Mouse (Mus musculus): ENCODE results near the gene Rpl3. TPM values are rescaled to one million over a fixed set of nuclear protein-coding genes. Genes with fewer than 3 reads are reported as not detected.

The Rpl3 gene
- total RNA-seq, 2 experiments from 2014 or later = 526 to 554 TPM

- DNase-seq (ENCODE audit: low spot score in 2 of 2) = no peak
These were observed 19.7 kb downstream of the Rpl3 start for GRCm38 (mm10) chr15:80071951-80072437.

- no peak for DNase-seq (ENCODE audit: low spot score in 2 of 2)
These were observed 21.5 kb downstream of the Rpl3 start for GRCm38 (mm10) chr15:80070095-80070644.

DNA sequence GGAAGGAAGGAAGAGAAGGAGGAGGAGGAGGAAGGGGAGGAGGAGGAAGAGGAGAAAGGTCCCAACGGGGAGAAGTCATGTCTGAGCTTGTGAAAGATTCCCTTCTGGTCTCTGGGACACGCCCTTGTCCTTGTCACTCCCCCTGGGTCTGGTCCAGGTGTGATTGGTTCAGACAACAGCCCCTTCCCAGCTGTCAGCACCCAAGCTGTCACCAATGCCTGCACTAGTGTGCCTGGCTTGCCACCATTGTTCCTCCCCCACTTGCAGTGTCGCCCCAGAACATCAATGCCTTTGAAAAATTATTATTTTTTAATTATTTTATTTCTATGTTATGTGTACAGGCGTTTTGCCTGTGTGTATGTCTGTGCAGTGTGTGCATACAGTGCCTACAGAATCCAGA, 22.5 kb downstream of the Rpl3 start:
- no peak for DNase-seq (ENCODE audit: low spot score in 2 of 2)

- DNase-seq (ENCODE audit: low spot score in 2 of 2) = no peak
These were observed 25.1 kb downstream of the Rpl3 start for GRCm38 (mm10) chr15:80066538-80066937.

DNA sequence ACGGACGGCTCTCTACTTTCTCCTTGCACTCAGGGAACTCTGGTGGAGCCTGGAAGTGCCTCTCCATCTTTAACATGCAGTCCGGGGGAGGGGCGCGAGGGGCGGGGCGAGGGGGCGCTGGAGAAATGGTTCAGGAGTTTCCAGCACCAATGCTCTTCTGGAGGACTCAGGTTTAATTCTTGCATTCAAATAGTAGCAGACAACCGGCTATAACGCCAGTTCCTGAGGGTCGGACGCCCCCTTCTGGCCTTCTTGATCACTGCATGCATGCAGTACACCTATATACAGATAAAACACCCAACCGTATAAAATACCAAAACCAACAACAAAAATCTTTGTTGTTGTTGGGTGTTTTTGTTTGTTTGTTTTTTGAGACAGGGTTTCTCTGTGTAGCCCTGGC, 26.3 kb downstream of the Rpl3 start:
- DNase-seq (ENCODE audit: low spot score in 2 of 2) = no peak

- no peak for DNase-seq (ENCODE audit: low spot score in 2 of 2)
These were observed 26.7 kb downstream of the Rpl3 start for GRCm38 (mm10) chr15:80064965-80065364.

DNA sequence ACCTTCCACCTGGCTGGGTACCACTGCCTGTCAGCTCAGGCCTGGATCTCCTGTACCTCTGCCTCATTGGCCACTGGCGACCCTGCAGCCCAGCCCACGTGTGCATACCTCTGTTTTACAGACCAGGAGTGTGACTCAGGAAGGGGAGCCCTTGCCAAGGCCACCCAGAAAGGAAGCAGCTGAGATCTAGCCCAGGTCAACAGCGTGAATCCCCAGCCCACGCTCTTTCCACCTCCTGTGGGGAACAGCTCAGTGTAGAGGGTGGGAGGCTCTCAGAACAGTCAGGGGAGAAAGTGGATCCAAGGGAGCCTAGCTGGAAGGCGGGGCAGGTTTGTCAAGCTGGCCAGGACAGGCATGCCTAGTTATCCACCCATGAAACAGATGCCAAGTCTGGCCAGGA, 28.8 kb downstream of the Rpl3 start:
- DNase-seq (ENCODE audit: low spot score in 2 of 2) = no peak

DNA sequence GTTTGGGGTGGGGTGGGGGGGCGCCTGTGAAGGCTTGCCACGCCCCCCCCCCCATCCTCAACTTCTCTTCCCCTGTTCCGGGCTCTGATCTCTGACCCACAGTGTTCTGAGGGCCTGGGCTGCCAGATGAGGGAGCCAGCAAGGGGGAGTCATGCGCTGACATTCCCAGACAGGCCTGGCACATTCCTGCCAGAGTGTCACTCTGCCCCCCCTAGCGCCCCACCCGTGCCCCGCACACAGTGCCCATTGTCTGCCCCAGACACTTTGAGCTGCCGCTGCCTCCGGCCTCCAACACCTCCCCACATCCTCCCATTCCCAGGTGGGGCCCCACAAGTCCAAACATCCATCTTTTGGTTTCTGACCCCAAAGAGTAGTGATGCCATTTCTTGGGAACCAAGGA, 29.3 kb downstream of the Rpl3 start:
- DNase-seq (ENCODE audit: low spot score in 2 of 2) = no peak

DNA sequence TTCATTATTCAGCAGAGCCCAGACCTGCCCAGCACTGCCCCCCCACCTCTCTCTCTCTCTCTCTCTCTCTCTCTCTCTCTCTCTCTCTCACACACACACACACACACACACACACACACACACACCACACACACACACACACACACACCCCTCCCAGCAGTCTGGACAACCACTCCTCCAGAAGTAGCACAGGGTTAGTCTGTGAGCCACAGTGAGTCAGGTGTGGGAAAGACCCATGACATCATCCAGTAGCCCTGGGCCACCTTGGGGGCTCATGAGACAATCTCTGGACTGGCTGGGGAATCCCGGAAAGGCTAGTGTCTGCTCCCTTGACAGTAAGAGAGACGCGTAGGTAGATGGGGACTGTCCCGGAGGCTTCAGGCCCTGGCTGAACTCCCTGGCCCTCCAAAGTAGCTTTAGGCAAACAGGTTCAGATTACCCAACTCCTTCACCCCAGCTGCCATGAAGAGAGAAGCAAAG, 30.6 kb downstream of the Rpl3 start:
- no peak for DNase-seq (ENCODE audit: low spot score in 2 of 2)

- no peak for DNase-seq (ENCODE audit: low spot score in 2 of 2)
These were observed 31.2 kb downstream of the Rpl3 start for GRCm38 (mm10) chr15:80060356-80061070.

DNA sequence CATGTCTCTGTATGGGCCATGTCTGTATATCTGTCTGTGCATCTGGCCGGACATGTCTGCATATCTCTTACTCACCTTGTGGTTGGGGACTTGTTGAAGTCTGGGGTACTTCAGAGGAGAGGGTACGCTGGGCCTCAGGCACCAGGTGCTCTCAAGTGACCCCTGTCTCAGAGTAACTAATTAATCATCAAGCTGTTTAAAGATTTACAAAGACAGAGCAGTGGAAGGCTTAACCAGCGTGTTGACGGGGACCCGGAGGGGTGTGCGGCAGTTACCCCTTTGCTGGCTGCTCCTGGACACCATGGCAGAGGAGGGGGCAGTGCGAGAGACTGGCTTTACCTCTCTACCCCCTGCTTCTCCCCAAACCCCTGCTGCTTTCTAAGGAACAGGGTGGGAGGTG, 32.1 kb downstream of the Rpl3 start:
- DNase-seq (ENCODE audit: low spot score in 2 of 2) = no peak

- DNase-seq (ENCODE audit: low spot score in 2 of 2) = no peak
These were observed 33.5 kb downstream of the Rpl3 start for GRCm38 (mm10) chr15:80058151-80058550.

- DNase-seq (ENCODE audit: low spot score in 2 of 2) = no peak
These were observed 37.5 kb downstream of the Rpl3 start for GRCm38 (mm10) chr15:80054034-80054710.

DNA sequence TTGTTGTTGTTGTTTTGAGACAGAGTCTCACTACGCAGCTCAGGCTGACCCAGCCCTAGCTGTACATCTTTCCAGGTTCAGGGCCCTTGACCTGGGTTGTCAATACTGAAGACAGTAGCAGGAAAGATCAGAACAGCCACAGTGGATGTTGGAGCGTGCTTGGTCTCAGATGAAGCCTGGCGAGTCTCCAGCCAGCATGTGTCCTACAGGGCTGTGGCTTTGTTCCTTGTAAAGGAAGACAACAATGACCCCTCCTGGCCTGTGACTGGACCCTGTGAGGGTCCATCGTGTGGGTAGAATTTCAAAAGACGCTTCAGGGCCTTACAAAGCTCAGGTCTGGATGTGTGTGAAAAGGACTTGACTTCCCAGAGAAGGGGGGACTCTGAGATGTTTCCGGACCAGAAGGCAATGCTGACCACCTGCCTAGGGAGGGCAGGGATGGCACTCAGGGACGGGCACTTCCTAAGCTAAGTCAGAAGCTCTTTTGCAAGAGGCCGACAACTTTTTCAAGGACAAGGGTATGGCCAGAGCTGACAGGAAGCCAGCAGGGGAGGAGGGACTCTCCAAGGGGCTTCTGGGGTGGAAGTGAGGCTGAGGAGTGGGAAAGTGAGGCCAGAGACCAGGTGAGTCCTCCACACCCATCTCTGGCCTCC, 38.2 kb downstream of the Rpl3 start:
- no peak for DNase-seq (ENCODE audit: low spot score in 2 of 2)

DNA sequence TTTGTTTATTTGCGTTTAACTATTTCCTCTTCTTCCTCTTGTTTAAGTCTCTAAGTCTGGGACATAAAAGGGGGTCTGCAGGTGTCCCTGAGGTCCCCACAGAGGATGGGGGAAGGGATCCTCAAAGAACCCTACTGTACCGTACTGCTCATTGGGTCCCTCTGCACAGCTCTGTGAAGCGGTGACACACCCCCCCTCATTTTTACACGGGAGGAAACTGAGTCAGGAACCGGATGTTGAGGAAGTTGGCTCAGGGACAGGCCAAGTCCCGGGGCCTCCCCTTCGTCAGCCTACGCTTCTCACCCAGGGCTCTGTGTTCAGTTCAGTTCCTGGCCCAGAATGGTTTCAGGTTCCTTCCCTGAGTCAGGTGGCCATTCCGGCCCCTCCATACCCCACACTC, 39.9 kb downstream of the Rpl3 start:
- no peak for DNase-seq (ENCODE audit: low spot score in 2 of 2)

DNA sequence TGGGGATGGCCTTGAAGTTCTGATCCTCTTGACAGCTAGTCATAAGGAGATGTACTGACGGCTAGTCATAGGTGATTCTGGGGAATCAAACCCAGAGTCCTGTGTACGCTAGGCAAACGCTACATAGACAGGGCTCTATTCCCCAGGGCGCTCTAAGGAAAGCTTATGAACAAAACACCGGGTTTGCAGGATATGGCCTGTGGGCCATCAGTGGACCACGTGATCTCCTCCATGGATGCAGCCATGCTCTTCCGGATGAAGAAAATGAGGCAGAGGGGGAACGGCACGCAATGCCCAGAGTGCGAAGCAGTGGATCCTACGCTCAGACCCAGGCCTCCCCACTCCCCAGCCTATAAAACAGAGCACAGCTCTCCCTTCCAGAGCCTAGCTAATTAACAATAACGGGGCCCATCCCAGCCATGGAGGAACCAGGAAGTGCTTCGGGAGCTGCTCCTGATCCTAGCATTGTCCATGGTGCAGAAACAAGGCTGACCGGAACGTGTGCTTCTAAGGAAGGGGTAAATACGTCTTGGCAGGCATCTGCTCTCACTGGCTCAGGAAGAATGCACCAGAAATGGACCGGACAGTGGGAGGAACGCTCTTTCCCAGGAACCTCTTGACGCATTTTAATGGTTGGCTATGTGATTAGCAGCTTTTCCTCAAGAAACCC, 40.4 kb downstream of the Rpl3 start:
- no peak for DNase-seq (ENCODE audit: low spot score in 2 of 2)

DNA sequence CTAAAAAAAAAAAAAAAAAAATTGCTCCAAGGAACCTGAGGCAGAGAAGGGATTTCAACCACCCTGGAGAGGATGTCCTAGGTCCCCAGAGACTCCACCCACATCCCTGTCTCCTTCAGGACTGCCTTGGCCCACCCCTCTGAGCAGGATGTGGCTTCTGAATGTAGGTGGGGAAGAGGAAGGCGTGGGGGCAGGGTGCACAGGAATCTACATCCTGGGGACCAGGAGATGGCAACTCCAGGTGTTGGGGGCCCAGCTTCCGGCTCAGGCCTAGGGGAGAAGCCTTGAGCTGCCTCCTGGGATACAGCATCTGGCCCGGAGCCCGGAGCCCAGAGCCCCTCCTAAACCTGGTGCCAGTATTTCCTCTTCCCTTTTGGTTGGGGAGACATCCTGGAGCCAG, 41.6 kb downstream of the Rpl3 start:
- no peak for DNase-seq (ENCODE audit: low spot score in 2 of 2)

GRCm38 (mm10) chr15:80047973-80048372, 43.7 kb downstream of the Rpl3 start:
- no peak for DNase-seq (ENCODE audit: low spot score in 2 of 2)

- no peak for DNase-seq (ENCODE audit: low spot score in 2 of 2)
These were observed 44.4 kb downstream of the Rpl3 start for GRCm38 (mm10) chr15:80047242-80047641.

- no peak for DNase-seq (ENCODE audit: low spot score in 2 of 2)
These were observed 45.9 kb downstream of the Rpl3 start for GRCm38 (mm10) chr15:80045749-80046148.

GRCm38 (mm10) chr15:80044249-80044648, 47.4 kb downstream of the Rpl3 start:
- no peak for DNase-seq (ENCODE audit: low spot score in 2 of 2)
